Mouse (Mus musculus): Measurements from ENCODE around the gene Fam234b. TPM values are rescaled to one million over a fixed set of nuclear protein-coding genes. Genes with fewer than 3 reads are reported as not detected.

Fam234b gene
- total and polyA plus RNA-seq, 2 experiments = 14.8 to 15.1 TPM

DNA sequence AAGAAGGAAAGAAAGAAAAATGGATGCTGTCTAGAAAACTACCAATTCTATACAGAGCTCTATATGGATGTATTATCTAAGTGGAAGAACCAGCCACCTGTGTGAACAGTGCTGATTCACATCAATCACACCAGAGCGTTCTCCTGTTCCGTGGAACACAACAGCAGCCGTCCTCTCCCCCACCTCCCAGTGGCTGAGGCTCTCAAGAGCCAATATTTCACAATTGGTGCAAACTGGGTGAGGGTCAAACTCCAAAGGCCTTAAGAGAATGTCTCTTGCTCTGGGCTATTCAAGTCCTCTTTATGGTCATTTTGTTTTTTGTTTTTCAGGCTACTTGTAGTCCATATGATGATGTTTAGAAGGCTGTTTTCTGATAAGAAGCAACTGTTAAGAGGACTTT is 32.6 kb upstream of the Fam234b start:
- 18% methylated on average over 3 of the region's 3 CpGs for WGBS
- peak; percentile 98 for DNase-seq (ENCODE audit: extremely low read depth, low read depth, low spot score)
- peaks cover 10% of the 10 kb centered on the region; the same call in 1 of the 2 replicates for H3K79me2 ChIP-seq (ENCODE audit: control insufficient read depth, insufficient read depth, low read length)
- H3K27ac ChIP-seq (replicated peaks; ENCODE audit: insufficient read depth, low read depth, low read length) = peak overlapping the region; percentile 98
- no peak for TF ChIP-seq CTCF (IDR thresholded peaks at IDR 0.05; ENCODE audit: low read depth, low read length)
- no peak for TF ChIP-seq POLR2A (IDR thresholded peaks at IDR 0.05; ENCODE audit: extremely low read depth, insufficient read depth, low read length)
- no peaks in the 10 kb centered on the region for H3K27me3 ChIP-seq (ENCODE audit: control insufficient read depth, insufficient read depth, low read length)
- H3K9ac ChIP-seq (ENCODE audit: low read depth, low read length) = peak overlapping the region; percentile 54
- H3K36me3 ChIP-seq (ENCODE audit: control insufficient read depth, insufficient read depth, low read length) = peaks cover 6% of the 10 kb centered on the region; the same call in 1 of the 2 replicates
- H3K4me1 ChIP-seq (ENCODE audit: control insufficient read depth, insufficient read depth, low read length) = peaks cover 31% of the 10 kb centered on the region
- H3K4me3 ChIP-seq (ENCODE audit: insufficient read depth, low read depth, low read length) = peak overlapping the region; percentile 10; the same call in 1 of the 2 replicates

DNA sequence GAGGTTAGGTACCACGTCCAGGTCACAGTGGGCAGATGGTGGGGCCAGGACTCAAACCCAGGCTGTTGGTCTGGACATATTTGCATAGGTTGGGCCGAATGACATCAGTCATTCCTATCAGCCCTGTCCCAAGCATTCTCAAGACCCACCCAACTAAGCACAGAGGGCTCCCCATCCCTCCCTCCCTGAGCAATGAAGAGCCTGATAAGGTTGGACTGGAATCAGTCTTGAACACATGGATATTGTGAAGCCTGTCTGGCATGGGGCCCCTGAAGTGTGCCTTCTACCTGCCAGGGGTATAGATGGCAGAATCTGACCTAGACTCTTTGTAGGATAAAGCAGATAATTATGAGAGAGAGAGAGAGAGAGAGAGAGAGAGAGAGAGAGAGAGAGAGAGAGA is 32.1 kb upstream of the Fam234b start:
- TF ChIP-seq CTCF (IDR thresholded peaks at IDR 0.05; ENCODE audit: low read depth, low read length) (no peak), POLR2A (IDR thresholded peaks at IDR 0.05; ENCODE audit: extremely low read depth, insufficient read depth, low read length) (no peak)
- no peak for DNase-seq (ENCODE audit: extremely low read depth, low read depth, low spot score)
- peaks cover 31% of the 10 kb centered on the region for H3K4me1 ChIP-seq (ENCODE audit: control insufficient read depth, insufficient read depth, low read length)
- peak overlapping the region; percentile 54 for H3K9ac ChIP-seq (ENCODE audit: low read depth, low read length)
- no peaks in the 10 kb centered on the region for H3K27me3 ChIP-seq (ENCODE audit: control insufficient read depth, insufficient read depth, low read length)
- 18% methylated on average over 2 of the region's 2 CpGs for WGBS
- peaks cover 6% of the 10 kb centered on the region; the same call in 1 of the 2 replicates for H3K36me3 ChIP-seq (ENCODE audit: control insufficient read depth, insufficient read depth, low read length)
- peaks cover 10% of the 10 kb centered on the region; the same call in 1 of the 2 replicates for H3K79me2 ChIP-seq (ENCODE audit: control insufficient read depth, insufficient read depth, low read length)
- H3K4me3 ChIP-seq (ENCODE audit: insufficient read depth, low read depth, low read length) = 0 out of 2 replicates have a peak overlapping the region, but pooled peaks have one; percentile 11
- peak overlapping the region; percentile 98 for H3K27ac ChIP-seq (replicated peaks; ENCODE audit: insufficient read depth, low read depth, low read length)

DNA sequence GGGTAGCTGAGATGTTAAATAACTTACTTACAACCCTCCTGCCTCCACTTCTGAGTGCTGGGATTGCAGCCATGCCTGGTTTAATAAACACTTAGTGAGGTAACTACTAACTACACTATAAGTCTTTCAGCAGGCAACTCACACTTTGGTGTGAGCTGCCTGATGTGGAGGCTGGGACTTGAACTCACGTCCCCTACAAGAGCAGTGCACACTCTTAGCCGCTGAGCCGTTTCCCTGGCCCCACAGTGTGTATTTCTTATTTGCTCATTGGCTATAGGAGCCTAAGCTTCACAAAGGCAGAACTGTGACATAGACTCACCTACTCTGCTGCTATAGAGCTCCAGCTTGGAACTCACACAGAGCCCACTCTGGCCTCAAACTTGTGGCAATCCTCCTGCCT is 31.5 kb upstream of the Fam234b start:
- Histone ChIP-seq H3K4me3 (ENCODE audit: insufficient read depth, low read depth, low read length) (peak overlapping the region; percentile 81), H3K27ac (replicated peaks; ENCODE audit: insufficient read depth, low read depth, low read length) (peak overlapping the region; percentile 98), H3K9ac (ENCODE audit: low read depth, low read length) (peak overlapping the region; percentile 80), H3K36me3 (ENCODE audit: control insufficient read depth, insufficient read depth, low read length) (peaks cover 6% of the 10 kb centered on the region; the same call in 1 of the 2 replicates), H3K79me2 (ENCODE audit: control insufficient read depth, insufficient read depth, low read length) (peaks cover 10% of the 10 kb centered on the region; the same call in 1 of the 2 replicates), H3K4me1 (ENCODE audit: control insufficient read depth, insufficient read depth, low read length) (peaks cover 29% of the 10 kb centered on the region), H3K27me3 (ENCODE audit: control insufficient read depth, insufficient read depth, low read length) (no peaks in the 10 kb centered on the region)
- WGBS = 26% methylated on average over 3 of the region's 3 CpGs
- peak; percentile 45 for DNase-seq (ENCODE audit: extremely low read depth, low read depth, low spot score)
- TF ChIP-seq CTCF (IDR thresholded peaks at IDR 0.05; ENCODE audit: low read depth, low read length) = no peak
- TF ChIP-seq POLR2A (IDR thresholded peaks at IDR 0.05; ENCODE audit: extremely low read depth, insufficient read depth, low read length) = no peak

DNA sequence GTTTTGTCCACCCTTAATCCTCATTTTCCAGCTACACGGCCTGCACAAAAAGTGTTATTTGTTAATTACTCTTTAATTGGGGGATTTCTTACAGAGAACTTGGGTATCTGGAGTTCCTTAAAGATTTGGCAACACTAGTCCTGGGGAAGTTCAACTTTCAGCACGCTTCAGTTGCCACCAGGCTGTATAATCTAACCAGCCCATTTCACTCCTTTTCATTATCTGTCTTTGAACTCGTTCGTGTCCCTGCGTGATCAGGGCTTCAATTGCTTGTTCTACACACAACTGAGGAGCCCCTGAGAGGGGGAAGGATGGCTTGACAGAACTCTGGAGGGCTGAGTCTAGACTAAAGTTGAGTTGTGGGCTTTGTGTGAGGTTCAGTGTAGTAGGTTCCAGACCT is 31.1 kb upstream of the Fam234b start:
- Histone ChIP-seq H3K4me1 (ENCODE audit: control insufficient read depth, insufficient read depth, low read length) (peaks cover 28% of the 10 kb centered on the region), H3K27ac (replicated peaks; ENCODE audit: insufficient read depth, low read depth, low read length) (peak overlapping the region; percentile 98)
- DNase-seq (ENCODE audit: extremely low read depth, low read depth, low spot score) = peak; percentile 51

DNA sequence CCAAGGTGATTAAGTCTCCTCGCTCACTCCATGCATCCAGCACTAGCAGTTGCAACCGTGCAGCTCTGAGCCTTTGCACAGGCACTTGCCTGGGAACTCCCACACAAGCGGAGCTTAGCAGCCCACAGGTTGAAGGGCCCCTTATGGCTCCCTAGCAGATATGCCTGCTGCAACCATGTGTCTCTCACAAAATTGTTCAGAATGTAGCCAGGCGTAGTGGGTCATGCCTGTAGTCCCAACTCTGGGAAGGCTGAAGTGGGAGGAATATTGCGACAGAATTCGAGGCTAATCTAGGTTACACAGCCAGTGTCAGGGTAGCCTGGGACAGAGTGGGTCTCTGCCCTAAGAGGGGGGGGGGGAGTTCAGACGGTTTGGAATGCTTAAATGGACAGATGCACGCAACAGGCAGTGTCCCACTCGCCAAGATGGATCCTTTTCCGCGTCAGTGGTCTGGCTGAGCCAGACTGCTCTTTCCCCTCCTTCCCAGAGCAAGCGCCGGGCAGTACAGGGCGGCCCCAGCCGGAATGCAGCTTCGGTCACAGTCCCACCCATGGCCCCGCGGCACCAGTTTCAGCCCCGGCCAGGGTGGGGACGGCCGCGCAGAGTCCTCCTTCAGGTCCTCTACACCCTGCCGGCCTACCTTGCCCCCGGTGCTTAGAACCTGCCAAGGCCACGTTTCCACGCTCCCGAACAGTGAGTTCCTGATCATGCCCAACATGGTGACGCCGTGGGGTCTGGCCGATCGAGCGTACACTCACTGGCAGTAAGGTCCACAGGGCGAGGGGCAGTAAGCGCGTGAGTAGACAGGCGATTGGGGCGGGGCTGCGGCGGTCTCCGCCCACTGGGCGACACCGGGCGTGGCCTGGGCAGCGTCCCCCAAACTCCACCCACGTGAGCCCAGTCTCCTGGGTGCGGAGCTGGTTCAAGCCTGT is 30.1 kb upstream of the Fam234b start:
- TF ChIP-seq CTCF (IDR thresholded peaks at IDR 0.05; ENCODE audit: low read depth, low read length) = no peak
- TF ChIP-seq POLR2A (IDR thresholded peaks at IDR 0.05; ENCODE audit: extremely low read depth, insufficient read depth, low read length) = peak; percentile 99
- H3K27ac ChIP-seq (replicated peaks; ENCODE audit: insufficient read depth, low read depth, low read length) = peak overlapping the region; percentile 98
- H3K27me3 ChIP-seq (ENCODE audit: control insufficient read depth, insufficient read depth, low read length) = no peaks in the 10 kb centered on the region
- peak overlapping the region; percentile 81 for H3K4me3 ChIP-seq (ENCODE audit: insufficient read depth, low read depth, low read length)
- peaks cover 23% of the 10 kb centered on the region for H3K4me1 ChIP-seq (ENCODE audit: control insufficient read depth, insufficient read depth, low read length)
- DNase-seq (ENCODE audit: extremely low read depth, low read depth, low spot score) = peak; percentile 84
- H3K79me2 ChIP-seq (ENCODE audit: control insufficient read depth, insufficient read depth, low read length) = peaks cover 10% of the 10 kb centered on the region; the same call in 1 of the 2 replicates
- WGBS = 2% methylated on average over 46 of the region's 46 CpGs
- peak overlapping the region; percentile 97 for H3K9ac ChIP-seq (ENCODE audit: low read depth, low read length)
- peaks cover 6% of the 10 kb centered on the region; the same call in 1 of the 2 replicates for H3K36me3 ChIP-seq (ENCODE audit: control insufficient read depth, insufficient read depth, low read length)

More for the DNA sequence above, 31.1 kb upstream of the Fam234b start:
- TF ChIP-seq POLR2A (IDR thresholded peaks at IDR 0.05; ENCODE audit: extremely low read depth, insufficient read depth, low read length) (no peak), CTCF (IDR thresholded peaks at IDR 0.05; ENCODE audit: low read depth, low read length) (no peak)
- peaks cover 10% of the 10 kb centered on the region; the same call in 1 of the 2 replicates for H3K79me2 ChIP-seq (ENCODE audit: control insufficient read depth, insufficient read depth, low read length)
- H3K36me3 ChIP-seq (ENCODE audit: control insufficient read depth, insufficient read depth, low read length) = peaks cover 6% of the 10 kb centered on the region; the same call in 1 of the 2 replicates
- H3K4me3 ChIP-seq (ENCODE audit: insufficient read depth, low read depth, low read length) = peak overlapping the region; percentile 81
- 37% methylated on average over 5 of the region's 5 CpGs for WGBS
- H3K9ac ChIP-seq (ENCODE audit: low read depth, low read length) = peak overlapping the region; percentile 80
- no peaks in the 10 kb centered on the region for H3K27me3 ChIP-seq (ENCODE audit: control insufficient read depth, insufficient read depth, low read length)
